ENCODE assay signal across 8 mouse cellular contexts in genomic region chr5:122636958-122637357, GRCm38 (mm10). TPM values are rescaled to one million over a fixed set of nuclear protein-coding genes. Genes with fewer than 3 reads are reported as not detected.
DNase-seq lines count a peak whose midpoint lies in the region; TF ChIP-seq lines count a peak whose summit lies in the region.

No protein-coding gene starts in this region.

- peaks cover 17% of the 10 kb centered on the region for H3K4me1 ChIP-seq in hindbrain, embryonic 10.5 days (replicated peaks)
- no peaks in the 10 kb centered on the region for H3K4me1 ChIP-seq in kidney, adult 2 months (ENCODE audit: control insufficient read depth, insufficient read depth, low read length)

- H3K27me3 ChIP-seq in hindbrain, embryonic 10.5 days (ENCODE audit: insufficient read depth, poor library complexity, severe bottlenecking) = no peaks in the 10 kb centered on the region
- H3K27me3 ChIP-seq in kidney, adult 2 months (replicated peaks; ENCODE audit: control insufficient read depth, insufficient read depth, low read length) = no peaks in the 10 kb centered on the region

- no peaks in the 10 kb centered on the region for H3K36me3 ChIP-seq in hindbrain, embryonic 10.5 days
- H3K36me3 ChIP-seq in kidney, adult 2 months (ENCODE audit: control insufficient read depth, insufficient read depth, low read length) = no peaks in the 10 kb centered on the region

- peak overlapping the region; percentile 33 for H3K4me3 ChIP-seq in hindbrain, embryonic 10.5 days
- no peak overlapping the region for H3K4me3 ChIP-seq in kidney, adult 2 months (ENCODE audit: insufficient read depth, low read depth, low read length)

- intact Hi-C loops in left cerebral cortex, postnatal 25 days (cut with DNase I) = no loop called here

- H3K27ac ChIP-seq in hindbrain, embryonic 10.5 days = no peak overlapping the region
- H3K27ac ChIP-seq in kidney, adult 2 months (ENCODE audit: insufficient read depth, low read depth, low read length) = no peak overlapping the region

- TF ChIP-seq POLR2A in kidney, adult 2 months (IDR thresholded peaks at IDR 0.05; ENCODE audit: low read depth, low read length) = no peak

- peak; percentile 15 for DNase-seq in adrenal gland, adult 2 months
- DNase-seq in adrenal gland, adult (ENCODE audit: inconsistent age in 2 of 2, low spot score in 1 of 2) = no peak
- DNase-seq in WW6 (ENCODE audit: low read depth, low spot score) = peak; percentile 42
- no peak for DNase-seq in hindbrain, embryonic 10.5 days (ENCODE audit: low spot score)
- DNase-seq in lung, postnatal 10 days = peak; percentile 53
- DNase-seq in testis, postnatal 14 days (ENCODE audit: low spot score) = peak; percentile 38
- DNase-seq in left cerebral cortex, postnatal 25 days (ENCODE audit: low spot score in 2 of 2) = no peak
- DNase-seq in kidney, adult 2 months = no peak

- WGBS in hindbrain, embryonic 10.5 days = 42% methylated on average over 16 of the region's 16 CpGs
- WGBS in kidney, adult 2 months = 37% methylated on average over 16 of the region's 16 CpGs

- no peak for TF ChIP-seq CTCF in kidney, adult 2 months (conservative IDR thresholded peaks at IDR 0.05; ENCODE audit: insufficient read depth, insufficient read length, low read depth, low read length)

- H3K9me3 ChIP-seq in hindbrain, embryonic 10.5 days = no peaks in the 10 kb centered on the region

RNA-seq across cellular contexts. Expression of gene P2rx7, which starts 6.8 kb away (rescaled TPM):
- 1 to 10 TPM; 3.0 to 3.3 TPM for total RNA-seq in adrenal gland, adult 2 months (2021)
- 3.1 and 5.3 TPM in 2 replicates for polyA plus RNA-seq in adrenal gland, adult 2 months (2012; rRNA removed)
- polyA plus RNA-seq in hindbrain, embryonic 10.5 days (2016; fragmentation: Nextera tagmentation; extraction: Ambion mirVana) = 0.73 and 2.1 TPM in 2 replicates
- total RNA-seq in left cerebral cortex, postnatal 25 days (2021) = 1 to 10 TPM; 7.9 to 8.3 TPM
- polyA plus RNA-seq in kidney, adult 2 months (2012; rRNA removed) = 5.1 and 5.3 TPM in 2 replicates

RNA-seq across cellular contexts. Expression of gene Ift81, which starts 22.6 kb away (rescaled TPM):
- total RNA-seq in adrenal gland, adult 2 months (2021) = 10 to 100 TPM in 1 of 2 experiments, 1 to 10 TPM in 1; 6.5 to 15.7 TPM
- polyA plus RNA-seq in adrenal gland, adult 2 months (2012; rRNA removed) = 1.4 and 2.2 TPM in 2 replicates
- 39.6 and 45.3 TPM in 2 replicates for polyA plus RNA-seq in hindbrain, embryonic 10.5 days (2016; fragmentation: Nextera tagmentation; extraction: Ambion mirVana)
- total RNA-seq in left cerebral cortex, postnatal 25 days (2021) = 10 to 100 TPM; 39.5 to 40.1 TPM
- polyA plus RNA-seq in kidney, adult 2 months (2012; rRNA removed) = 2.0 and 3.4 TPM in 2 replicates

Comparison
In these comparisons a context has a peak if more than half of its experiments do, and no peak if none do; other contexts are left out.
1. DNase-seq: peak in adrenal gland, adult 2 months (single experiment), WW6 (single experiment), lung, postnatal 10 days (single experiment) and testis, postnatal 14 days (single experiment); none in adrenal gland, adult (0 of 2), hindbrain, embryonic 10.5 days (single experiment), left cerebral cortex, postnatal 25 days (0 of 2) and kidney, adult 2 months (single experiment).